In the genomic region with DNA sequence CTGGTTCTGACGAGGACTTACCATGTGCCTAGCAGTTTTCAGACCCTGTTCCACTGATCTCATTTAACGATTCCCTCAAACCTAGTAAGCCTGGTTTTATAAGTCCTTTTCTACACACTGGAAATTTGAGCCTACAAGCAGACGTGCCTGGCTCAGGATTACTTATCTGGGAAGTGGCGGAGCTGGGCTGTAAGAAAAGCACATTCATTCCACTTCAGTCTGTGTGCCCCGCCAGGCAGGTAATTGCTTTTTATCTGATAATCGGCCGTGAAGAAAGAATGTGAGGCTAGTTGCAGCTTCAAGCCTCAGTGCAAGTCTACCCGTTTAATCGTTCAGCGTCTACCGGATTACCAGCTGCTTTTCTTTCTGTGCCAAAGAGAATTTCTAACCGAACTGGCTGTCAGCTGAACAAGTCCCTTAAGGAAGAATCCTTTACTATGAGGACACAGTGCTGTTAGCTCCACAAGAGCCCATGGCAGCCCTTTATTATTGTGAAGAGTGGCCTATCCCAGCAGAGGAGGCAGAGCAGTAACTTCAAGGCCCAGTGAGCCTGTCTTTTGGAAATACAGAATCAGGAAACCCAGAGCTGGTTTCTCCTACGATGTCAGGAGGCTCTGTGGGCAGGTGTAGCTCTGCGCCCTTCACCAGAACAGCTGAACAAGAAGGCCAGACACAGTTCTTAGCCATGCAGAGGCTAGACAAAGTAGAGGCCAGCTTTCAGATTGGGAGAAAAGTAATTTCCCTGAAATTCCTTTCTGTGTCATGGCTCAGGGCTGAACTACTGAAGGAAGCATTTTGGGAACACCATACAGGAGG, we compare ENCODE assay signal across 8 mouse cellular contexts. TPM values are rescaled to one million over a fixed set of nuclear protein-coding genes. Genes with fewer than 3 reads are reported as not detected.
DNase-seq lines count a peak whose midpoint lies in the region; ATAC-seq and TF ChIP-seq lines count a peak whose summit lies in the region.

No protein-coding gene starts in this region.

- no peak overlapping the region for H3K9ac ChIP-seq in embryonic facial prominence, embryonic 13.5 days
- peak overlapping the region; percentile 22; the same call in 1 of the 2 replicates for H3K9ac ChIP-seq in midbrain, embryonic 11.5 days (ENCODE audit: low read length)

- peak overlapping the region; percentile 12 for H3K4me2 ChIP-seq in embryonic facial prominence, embryonic 13.5 days
- no peak overlapping the region; the same call in 1 of the 2 replicates for H3K4me2 ChIP-seq in midbrain, embryonic 11.5 days

- WGBS in embryonic facial prominence, embryonic 13.5 days, result 12% methylated on average over 14 of the region's 14 CpGs
- WGBS in midbrain, embryonic 11.5 days, result 13% methylated on average over 14 of the region's 14 CpGs

- TF ChIP-seq POLR2A in brain, embryonic 14.5 days (IDR thresholded peaks at IDR 0.05; ENCODE audit: borderline replicate concordance, extremely low read depth, insufficient read depth, insufficient read length, poor library complexity, severe bottlenecking), result no peak

- H3K27ac ChIP-seq in embryonic facial prominence, embryonic 13.5 days, result peak overlapping the region; percentile 72; the same call in 1 of the 2 replicates
- peak overlapping the region; percentile 20; the same call in 1 of the 2 replicates for H3K27ac ChIP-seq in midbrain, embryonic 11.5 days (ENCODE audit: low read depth, low read length)

- ATAC-seq in embryonic facial prominence, embryonic 13.5 days (ENCODE audit: insufficient number of reproducible peaks, insufficient read depth, low FRiP score, low TSS enrichment, low read depth), result 0 out of 2 replicates have a peak, but pooled peaks have one; percentile 67
- ATAC-seq in midbrain, embryonic 11.5 days (ENCODE audit: low FRiP score), result peak; percentile 33; the same call in 1 of the 2 replicates

- DNase-seq in brain, embryonic 14.5 days (ENCODE audit: low read depth), result peak; percentile 82
- peak; percentile 13 for DNase-seq in kidney, adult 18-20 months
- DNase-seq in midbrain, embryonic 11.5 days (ENCODE audit: low spot score, missing footprints), result peak; percentile 87
- DNase-seq in adrenal gland, postnatal 10 days, result no peak
- no peak for DNase-seq in left cerebral cortex, postnatal 25 days (ENCODE audit: low spot score in 2 of 2)
- DNase-seq in urinary bladder, postnatal 25 days (ENCODE audit: low spot score), result no peak
- no peak for DNase-seq in layer of hippocampus, adult 11-12 months (ENCODE audit: low spot score)

- no peak overlapping the region for H3K4me3 ChIP-seq in embryonic facial prominence, embryonic 13.5 days
- no peak overlapping the region for H3K4me3 ChIP-seq in midbrain, embryonic 11.5 days (ENCODE audit: low read depth, low read length)

- peaks cover 15% of the 10 kb centered on the region for H3K4me1 ChIP-seq in embryonic facial prominence, embryonic 13.5 days
- peaks cover 8% of the 10 kb centered on the region for H3K4me1 ChIP-seq in midbrain, embryonic 11.5 days (ENCODE audit: control insufficient read depth, insufficient read depth, low read length)

- no peak for TF ChIP-seq CTCF in brain, embryonic 14.5 days (IDR thresholded peaks at IDR 0.05; ENCODE audit: borderline replicate concordance, extremely low read depth, insufficient read depth, insufficient read length)

- H3K36me3 ChIP-seq in embryonic facial prominence, embryonic 13.5 days, result no peaks in the 10 kb centered on the region
- H3K36me3 ChIP-seq in midbrain, embryonic 11.5 days (ENCODE audit: control insufficient read depth, insufficient read depth, low read length), result no peaks in the 10 kb centered on the region

- intact Hi-C loops in left cerebral cortex, postnatal 25 days (cut with DNase I), result no loop called here

- H3K27me3 ChIP-seq in embryonic facial prominence, embryonic 13.5 days, result no peaks in the 10 kb centered on the region
- no peaks in the 10 kb centered on the region for H3K27me3 ChIP-seq in midbrain, embryonic 11.5 days (ENCODE audit: control insufficient read depth, insufficient read depth, low read length)

- H3K9me3 ChIP-seq in embryonic facial prominence, embryonic 13.5 days, result peaks cover 7% of the 10 kb centered on the region
- H3K9me3 ChIP-seq in midbrain, embryonic 11.5 days (ENCODE audit: control insufficient read depth, low read length), result no peaks in the 10 kb centered on the region

RNA-seq across cellular contexts. Expression of a gene that starts 30.4 kb away (rescaled TPM):
- polyA plus RNA-seq in brain, embryonic 14.5 days (2012; rRNA removed), result 32.4 and 36.4 TPM in 2 replicates
- polyA plus RNA-seq in embryonic facial prominence, embryonic 13.5 days (2015; fragmentation: Nextera tagmentation; extraction: Ambion mirVana), result 55.0 and 60.6 TPM in 2 replicates
- 26.6 and 29.4 TPM in 2 replicates for polyA plus RNA-seq in midbrain, embryonic 11.5 days (2014; fragmentation: Nextera tagmentation; extraction: Ambion mirVana)
- 10 to 100 TPM; 32.1 to 39.1 TPM for total RNA-seq in adrenal gland, postnatal 10 days (2021)
- 10 to 100 TPM; 86.2 to 93.4 TPM for total RNA-seq in left cerebral cortex, postnatal 25 days (2021)

RNA-seq across cellular contexts. Expression of a gene that starts 59.1 kb away (rescaled TPM):
- polyA plus RNA-seq in brain, embryonic 14.5 days (2012; rRNA removed), result 63.2 and 72.5 TPM in 2 replicates
- 19.2 and 22.4 TPM in 2 replicates for polyA plus RNA-seq in embryonic facial prominence, embryonic 13.5 days (2015; fragmentation: Nextera tagmentation; extraction: Ambion mirVana)
- polyA plus RNA-seq in midbrain, embryonic 11.5 days (2014; fragmentation: Nextera tagmentation; extraction: Ambion mirVana), result 32.1 and 33.1 TPM in 2 replicates
- total RNA-seq in adrenal gland, postnatal 10 days (2021), result 10 to 100 TPM; 35.9 to 44.4 TPM
- total RNA-seq in left cerebral cortex, postnatal 25 days (2021), result 10 to 100 TPM; 82.2 to 86.4 TPM

Comparison
In these comparisons a context has a peak if more than half of its experiments do, and no peak if none do; other contexts are left out.
1. DNase-seq: peak in brain, embryonic 14.5 days (single experiment), kidney, adult 18-20 months (single experiment) and midbrain, embryonic 11.5 days (single experiment); none in adrenal gland, postnatal 10 days (single experiment), left cerebral cortex, postnatal 25 days (0 of 2), urinary bladder, postnatal 25 days (single experiment) and layer of hippocampus, adult 11-12 months (single experiment).